Mouse (Mus musculus): ENCODE data around the gene Tmem132a. TPM values are rescaled to one million over a fixed set of nuclear protein-coding genes. Genes with fewer than 3 reads are reported as not detected.

Tmem132a gene
- 2.8 and 3.5 TPM in 2 replicates for polyA plus RNA-seq (2015; fragmentation: Nextera tagmentation; extraction: Ambion mirVana)

- H3K4me3 ChIP-seq (replicated peaks) = peak within 1 kb of the TSS; percentile 50
- WGBS (ENCODE audit: insufficient replicate concordance) = 10% methylated on average over 8 of the region's 8 CpGs
- no peaks in the 10 kb centered on the region for H3K9me3 ChIP-seq (replicated peaks)
- ATAC-seq (ENCODE audit: insufficient read depth) = no peak
- H3K4me1 ChIP-seq (replicated peaks) = no peaks in the 10 kb centered on the region; the same call in none of the 2 replicates
- H3K27me3 ChIP-seq = peaks cover 35% of the 10 kb centered on the region
- H3K27ac ChIP-seq (replicated peaks) = no peak within 1 kb of the TSS
- H3K36me3 ChIP-seq (replicated peaks) = peaks cover 12% of the 10 kb centered on the region
- peak within 1 kb of the TSS; percentile 21; the same call in 1 of the 2 replicates for H3K9ac ChIP-seq
- peak within 1 kb of the TSS; percentile 62 for H3K4me2 ChIP-seq
These were observed at the start of gene Tmem132a for GRCm38 (mm10) chr19:10869886-10870527. Tmem132a (minus strand) TSS chr19:10869940.

GRCm38 (mm10) chr19:10918321-10918991, 48.7 kb upstream of the Tmem132a start:
- Histone ChIP-seq H3K9me3 (replicated peaks) (no peaks in the 10 kb centered on the region), H3K4me1 (replicated peaks) (no peaks in the 10 kb centered on the region; the same call in 1 of the 2 replicates), H3K36me3 (replicated peaks) (no peaks in the 10 kb centered on the region), H3K27ac (replicated peaks) (no peak overlapping the region), H3K9ac (no peak overlapping the region), H3K4me3 (replicated peaks) (no peak overlapping the region), H3K27me3 (0 out of 2 replicates have a peak, but pooled peaks cover 16% of the 10 kb centered on the region), H3K4me2 (no peak overlapping the region)
- 68% methylated on average over 10 of the region's 10 CpGs for WGBS (ENCODE audit: insufficient replicate concordance)
- no peak for ATAC-seq (ENCODE audit: insufficient read depth)

DNA sequence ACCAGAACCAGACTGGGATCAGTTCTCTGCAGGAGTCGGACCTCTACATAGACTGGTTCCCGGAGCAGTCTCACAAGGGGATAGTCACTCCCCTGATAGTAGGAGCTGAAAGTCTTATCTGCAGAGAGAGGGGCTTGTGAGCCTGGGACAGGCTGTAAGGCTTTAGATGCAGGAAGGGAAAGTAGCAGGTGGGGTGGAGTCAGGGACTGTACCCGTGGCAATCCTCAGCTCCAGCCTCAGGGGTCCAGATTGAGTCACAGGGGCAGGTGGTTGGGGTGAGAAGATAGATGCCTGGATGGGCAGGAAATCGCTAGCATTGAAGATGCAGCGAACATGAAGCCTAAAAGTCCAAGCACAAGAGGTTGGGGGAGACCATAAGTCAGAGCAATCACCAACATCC, 46.8 kb upstream of the Tmem132a start:
- no peaks in the 10 kb centered on the region for H3K9me3 ChIP-seq (replicated peaks)
- no peak overlapping the region for H3K9ac ChIP-seq
- H3K4me2 ChIP-seq = no peak overlapping the region
- WGBS (ENCODE audit: insufficient replicate concordance) = 39% methylated on average over 5 of the region's 5 CpGs
- H3K4me3 ChIP-seq (replicated peaks) = no peak overlapping the region
- no peak overlapping the region for H3K27ac ChIP-seq (replicated peaks)
- H3K36me3 ChIP-seq (replicated peaks) = no peaks in the 10 kb centered on the region
- no peaks in the 10 kb centered on the region; the same call in 1 of the 2 replicates for H3K4me1 ChIP-seq (replicated peaks)
- 0 out of 2 replicates have a peak, but pooled peaks cover 16% of the 10 kb centered on the region for H3K27me3 ChIP-seq
- no peak for ATAC-seq (ENCODE audit: insufficient read depth)

DNA sequence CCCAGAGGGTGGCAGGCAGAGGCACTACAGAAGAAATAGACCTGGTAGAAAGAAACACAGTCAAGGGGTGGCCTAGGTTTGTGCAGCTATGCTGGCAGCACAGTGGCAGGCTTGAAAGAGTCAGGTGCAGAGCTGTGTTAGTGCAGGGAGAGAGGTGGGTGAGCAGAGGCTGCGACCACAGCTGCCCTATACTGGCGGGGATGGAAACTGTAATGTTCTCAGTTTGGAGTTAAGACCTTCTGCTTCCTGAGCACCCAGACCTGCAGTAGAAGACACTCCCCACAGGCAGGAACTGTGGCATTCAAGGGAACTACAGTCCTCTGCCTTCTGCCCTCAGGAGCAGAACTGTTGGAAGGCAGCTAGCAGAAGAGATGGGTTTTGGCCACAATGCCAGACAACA, 45.1 kb upstream of the Tmem132a start:
- Histone ChIP-seq H3K9ac (no peak overlapping the region), H3K4me2 (no peak overlapping the region), H3K9me3 (replicated peaks) (no peaks in the 10 kb centered on the region), H3K27ac (replicated peaks) (no peak overlapping the region), H3K36me3 (replicated peaks) (no peaks in the 10 kb centered on the region), H3K4me3 (replicated peaks) (no peak overlapping the region), H3K27me3 (0 out of 2 replicates have a peak, but pooled peaks cover 16% of the 10 kb centered on the region), H3K4me1 (replicated peaks) (no peaks in the 10 kb centered on the region; the same call in 1 of the 2 replicates)
- ATAC-seq (ENCODE audit: insufficient read depth) = no peak
- 33% methylated on average over 2 of the region's 2 CpGs for WGBS (ENCODE audit: insufficient replicate concordance)

GRCm38 (mm10) chr19:10914291-10914690, 44.6 kb upstream of the Tmem132a start:
- no peak overlapping the region for H3K4me3 ChIP-seq (replicated peaks)
- 0 out of 2 replicates have a peak, but pooled peaks cover 16% of the 10 kb centered on the region for H3K27me3 ChIP-seq
- ATAC-seq (ENCODE audit: insufficient read depth) = no peak
- no peaks in the 10 kb centered on the region for H3K9me3 ChIP-seq (replicated peaks)
- no peak overlapping the region for H3K4me2 ChIP-seq
- no peaks in the 10 kb centered on the region; the same call in 1 of the 2 replicates for H3K4me1 ChIP-seq (replicated peaks)
- no peaks in the 10 kb centered on the region for H3K36me3 ChIP-seq (replicated peaks)
- H3K27ac ChIP-seq (replicated peaks) = no peak overlapping the region
- WGBS (ENCODE audit: insufficient replicate concordance) = 19% methylated on average over 7 of the region's 7 CpGs
- no peak overlapping the region for H3K9ac ChIP-seq

DNA sequence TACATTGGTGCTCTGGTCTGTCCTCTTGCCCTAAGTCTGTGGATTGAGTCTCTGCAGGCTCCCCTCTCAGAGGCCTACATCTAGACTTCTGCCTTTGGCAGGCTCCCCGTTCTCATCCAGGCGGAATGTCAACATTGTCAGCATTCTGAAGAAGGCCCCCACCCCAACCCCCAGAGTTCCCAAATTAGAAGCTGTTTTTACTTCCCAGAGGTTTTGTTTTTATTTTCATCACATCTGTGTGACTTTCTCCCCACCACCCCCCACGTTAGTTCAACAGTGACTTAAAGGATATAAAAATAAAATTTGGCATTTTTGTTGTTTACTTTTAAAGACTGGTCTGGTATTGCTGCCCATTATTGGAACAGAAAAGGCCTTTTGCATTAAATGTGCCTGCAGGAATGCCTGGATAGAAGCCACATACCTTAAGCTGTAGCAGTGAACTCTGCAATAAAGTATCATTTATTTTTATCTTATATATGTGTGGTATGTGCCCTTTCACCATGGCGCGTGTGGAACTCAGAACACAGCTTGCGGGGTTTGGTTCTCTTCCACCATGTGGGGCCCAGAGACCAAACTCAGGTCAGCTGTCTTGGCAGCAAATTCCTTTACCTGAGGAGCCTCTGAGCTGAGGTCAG, 39.5 kb upstream of the Tmem132a start:
- Histone ChIP-seq H3K9ac (no peak overlapping the region), H3K4me3 (replicated peaks) (no peak overlapping the region), H3K27ac (replicated peaks) (no peak overlapping the region), H3K27me3 (0 out of 2 replicates have a peak, but pooled peaks cover 2% of the 10 kb centered on the region), H3K4me2 (no peak overlapping the region), H3K36me3 (replicated peaks) (peaks cover 31% of the 10 kb centered on the region), H3K4me1 (replicated peaks) (peaks cover 3% of the 10 kb centered on the region; the same call in 1 of the 2 replicates), H3K9me3 (replicated peaks) (no peaks in the 10 kb centered on the region)
- 80% methylated on average over 6 of the region's 6 CpGs for WGBS (ENCODE audit: insufficient replicate concordance)
- ATAC-seq (ENCODE audit: insufficient read depth) = no peak

DNA sequence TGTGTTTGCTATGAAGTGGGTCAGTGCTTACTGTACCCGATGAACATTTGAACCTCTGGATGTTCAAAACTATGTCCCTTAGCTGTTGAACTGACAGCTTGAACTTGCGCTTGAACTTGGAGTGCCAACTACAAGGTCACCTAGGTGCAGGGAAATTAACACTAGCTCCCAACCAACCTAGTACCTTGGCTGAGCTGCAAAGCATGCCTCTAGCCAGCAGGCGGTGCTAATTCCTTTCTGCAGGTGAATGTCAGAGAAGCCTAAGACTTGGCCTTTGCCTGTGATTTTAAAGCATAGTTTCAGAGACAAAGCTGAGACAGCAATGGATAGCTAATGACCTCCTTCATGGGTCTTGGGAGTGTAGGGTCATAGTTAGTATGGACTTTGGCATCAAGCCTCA, 38.2 kb upstream of the Tmem132a start:
- Histone ChIP-seq H3K9me3 (replicated peaks) (no peaks in the 10 kb centered on the region), H3K27me3 (no peaks in the 10 kb centered on the region), H3K4me3 (replicated peaks) (no peak overlapping the region), H3K4me1 (replicated peaks) (peaks cover 4% of the 10 kb centered on the region; the same call in 1 of the 2 replicates), H3K36me3 (replicated peaks) (peaks cover 44% of the 10 kb centered on the region), H3K27ac (replicated peaks) (no peak overlapping the region), H3K4me2 (no peak overlapping the region), H3K9ac (no peak overlapping the region)
- WGBS (ENCODE audit: insufficient replicate concordance) = 49% methylated on average over 3 of the region's 3 CpGs
- no peak for ATAC-seq (ENCODE audit: insufficient read depth)

DNA sequence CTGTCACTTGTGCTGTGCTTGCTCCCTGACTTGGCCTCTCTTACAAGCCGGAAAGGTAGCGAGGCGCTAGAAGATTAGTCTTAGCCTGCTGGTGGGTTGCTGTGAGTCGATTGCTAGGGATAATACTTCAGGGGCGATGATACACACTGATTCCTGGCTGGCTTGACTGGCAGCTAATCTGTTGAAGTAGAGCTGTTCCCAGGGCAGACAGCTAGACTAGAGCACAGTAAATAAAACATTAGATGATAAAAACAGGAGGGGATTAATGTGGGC, 35.9 kb upstream of the Tmem132a start:
- Histone ChIP-seq H3K27ac (replicated peaks) (no peak overlapping the region), H3K27me3 (no peaks in the 10 kb centered on the region), H3K4me3 (replicated peaks) (no peak overlapping the region), H3K4me2 (no peak overlapping the region), H3K36me3 (replicated peaks) (peaks cover 66% of the 10 kb centered on the region), H3K9me3 (replicated peaks) (no peaks in the 10 kb centered on the region), H3K9ac (no peak overlapping the region), H3K4me1 (replicated peaks) (peaks cover 4% of the 10 kb centered on the region; the same call in 1 of the 2 replicates)
- ATAC-seq (ENCODE audit: insufficient read depth) = no peak
- WGBS (ENCODE audit: insufficient replicate concordance) = 71% methylated on average over 5 of the region's 5 CpGs

DNA sequence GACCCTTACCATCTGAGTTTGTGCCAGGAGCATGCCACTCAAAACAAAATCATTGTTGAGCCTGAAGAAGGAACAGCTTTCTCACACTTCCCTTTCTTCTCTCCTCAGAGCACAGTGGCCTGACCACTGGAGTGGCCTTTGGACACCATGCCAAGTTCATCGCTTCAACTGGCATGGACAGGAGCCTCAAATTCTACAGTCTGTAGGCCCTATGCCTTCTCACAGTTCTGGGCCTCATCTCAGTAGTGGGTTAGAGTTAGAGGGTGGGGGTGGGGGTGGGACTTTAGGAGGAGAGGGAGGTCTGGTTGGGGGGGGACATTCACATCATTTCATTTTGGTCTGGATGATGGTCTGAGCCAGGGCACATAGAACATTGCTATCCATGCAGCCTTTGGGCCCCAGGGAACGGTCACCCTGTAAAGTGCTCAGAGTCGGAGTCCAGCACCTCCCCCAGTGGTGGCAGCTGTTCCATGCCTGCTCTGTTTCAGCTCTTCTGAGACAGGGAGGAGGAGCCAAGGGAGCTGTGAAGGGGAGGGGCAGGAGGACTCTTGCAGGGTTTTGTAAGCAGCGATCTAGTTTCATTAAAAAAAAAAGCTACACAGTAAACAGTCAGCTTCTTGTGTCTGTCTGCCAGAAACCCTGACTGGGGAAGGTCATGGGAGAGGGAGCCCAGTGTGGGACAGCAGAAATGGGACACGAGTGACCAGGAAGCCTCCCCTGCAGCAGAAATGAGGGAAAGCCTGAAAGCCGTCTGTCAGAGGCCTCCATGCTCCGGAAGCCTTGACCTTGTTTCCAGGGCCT, 35.4 kb upstream of the Tmem132a start:
- WGBS (ENCODE audit: insufficient replicate concordance) = 69% methylated on average over 7 of the region's 7 CpGs
- Histone ChIP-seq H3K9me3 (replicated peaks) (no peaks in the 10 kb centered on the region), H3K4me2 (no peak overlapping the region), H3K27me3 (no peaks in the 10 kb centered on the region), H3K4me1 (replicated peaks) (peaks cover 4% of the 10 kb centered on the region; the same call in 1 of the 2 replicates), H3K9ac (no peak overlapping the region), H3K27ac (replicated peaks) (no peak overlapping the region), H3K36me3 (replicated peaks) (peaks cover 72% of the 10 kb centered on the region), H3K4me3 (replicated peaks) (no peak overlapping the region)
- no peak for ATAC-seq (ENCODE audit: insufficient read depth)

DNA sequence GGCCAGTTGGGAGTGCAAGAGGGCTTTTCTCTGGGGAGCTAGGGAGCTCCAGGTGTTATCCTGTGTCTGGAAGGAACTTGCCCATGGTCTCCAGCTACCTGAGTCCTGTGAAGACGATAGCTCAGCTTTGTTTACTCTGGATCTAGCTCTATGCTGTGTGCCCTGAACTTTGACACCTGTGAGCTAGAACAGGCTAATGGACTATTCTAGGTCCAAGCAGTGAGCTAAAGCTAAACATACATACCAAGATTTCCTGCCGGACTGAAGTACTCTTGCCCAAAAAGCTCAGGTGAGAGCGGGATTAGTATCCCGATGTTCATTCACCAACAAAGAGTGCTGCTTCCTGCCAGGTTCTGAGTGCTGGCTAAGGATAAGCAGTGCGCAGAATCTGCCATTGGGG, 34.8 kb upstream of the Tmem132a start:
- Histone ChIP-seq H3K9me3 (replicated peaks) (no peaks in the 10 kb centered on the region), H3K9ac (no peak overlapping the region), H3K36me3 (replicated peaks) (peaks cover 78% of the 10 kb centered on the region), H3K4me2 (no peak overlapping the region), H3K4me3 (replicated peaks) (no peak overlapping the region), H3K27ac (replicated peaks) (no peak overlapping the region), H3K27me3 (no peaks in the 10 kb centered on the region), H3K4me1 (replicated peaks) (peaks cover 4% of the 10 kb centered on the region; the same call in 1 of the 2 replicates)
- ATAC-seq (ENCODE audit: insufficient read depth) = no peak
- 85% methylated on average over 5 of the region's 5 CpGs for WGBS (ENCODE audit: insufficient replicate concordance)

Measured in liver, embryonic 15.5 days (tissue).